Mouse (Mus musculus): ENCODE measurements around the gene Fgfr2.

Fgfr2 gene

GRCm38 (mm10) chr7:132754389-132754750, 368.8 kb downstream of the Fgfr2 start:
- no peak for DNase-seq (ENCODE audit: low spot score in 2 of 2)

GRCm38 (mm10) chr7:132753518-132754388, 369.4 kb downstream of the Fgfr2 start:
- DNase-seq (ENCODE audit: low spot score in 2 of 2): no peak

GRCm38 (mm10) chr7:132751716-132752115, 371.4 kb downstream of the Fgfr2 start:
- no peak for DNase-seq (ENCODE audit: low spot score in 2 of 2)

DNA sequence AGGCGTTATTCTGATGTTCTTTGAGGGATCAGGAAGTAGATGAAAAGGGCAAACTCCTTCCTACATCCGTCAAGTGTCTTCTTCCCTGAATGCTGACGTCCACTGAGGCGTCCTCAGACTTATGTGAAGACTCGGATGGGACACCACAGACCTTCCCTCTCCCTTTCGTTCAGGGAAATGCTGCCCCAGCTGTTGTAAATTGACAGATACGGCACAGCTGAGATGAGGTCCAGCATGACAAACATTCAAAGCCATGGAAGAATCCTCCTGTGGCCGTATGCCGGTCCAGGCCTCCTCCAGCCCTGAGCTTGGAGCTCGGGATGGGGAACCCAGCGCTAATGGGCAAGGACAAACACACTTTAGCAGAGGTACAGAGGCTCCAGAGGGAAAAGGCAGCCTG, 373.6 kb downstream of the Fgfr2 start:
- DNase-seq (ENCODE audit: low spot score in 2 of 2): no peak

DNA sequence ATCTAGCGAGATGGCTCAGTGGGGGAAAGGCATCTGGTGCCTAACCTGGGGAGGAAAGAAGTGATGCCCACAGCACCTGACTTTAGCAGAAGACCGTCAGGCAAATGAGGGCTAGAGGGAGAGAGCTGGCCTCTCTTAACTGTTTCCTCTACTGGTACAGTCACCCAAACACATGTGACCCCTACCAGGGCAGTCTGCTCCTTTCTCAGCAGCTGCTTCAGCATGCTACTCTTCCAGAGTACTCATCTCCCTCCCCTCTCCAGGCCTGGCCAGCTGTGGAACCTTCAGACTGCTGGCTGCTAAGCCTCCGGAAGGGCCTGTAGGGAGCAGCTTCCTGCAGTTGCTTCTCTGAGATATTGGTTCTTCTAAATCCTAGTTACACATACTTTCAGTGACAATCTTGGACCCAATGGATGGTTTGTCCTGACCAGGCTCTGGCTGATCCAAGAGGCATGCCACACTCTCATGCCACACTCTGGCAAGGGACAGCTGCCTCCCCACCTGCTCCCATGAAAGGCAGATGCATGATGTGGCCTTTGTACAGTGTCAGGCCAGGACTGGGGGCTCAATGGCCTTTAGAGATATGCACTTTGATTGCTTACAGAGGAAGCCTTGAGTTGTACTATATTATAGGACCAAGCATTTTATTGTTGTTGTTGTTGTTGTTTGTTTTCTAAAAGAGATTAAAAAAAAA, 374.9 kb downstream of the Fgfr2 start:
- no peak for DNase-seq (ENCODE audit: low spot score in 2 of 2)

DNA sequence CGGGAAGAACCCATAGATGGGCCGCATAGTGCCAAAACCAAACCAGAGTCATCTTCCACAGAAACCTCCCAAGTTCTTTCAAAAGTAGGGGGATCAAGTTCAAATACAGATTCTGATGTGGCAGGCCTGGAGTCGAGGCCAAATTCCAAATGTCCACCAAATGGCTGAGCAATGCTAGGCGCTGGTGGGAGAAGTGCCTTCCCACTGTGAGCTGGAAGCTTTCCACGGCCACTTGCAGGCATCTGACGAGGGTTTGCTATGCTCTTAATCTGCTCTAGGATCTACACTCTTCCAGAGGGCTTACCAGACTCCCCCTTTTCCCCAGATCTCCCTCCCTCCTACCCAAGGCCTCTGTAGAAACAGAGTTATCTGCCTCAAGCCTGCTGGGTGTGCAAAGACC, 376.1 kb downstream of the Fgfr2 start:
- DNase-seq (ENCODE audit: low spot score in 2 of 2): no peak

- DNase-seq (ENCODE audit: low spot score in 2 of 2): no peak
Observed at GRCm38 (mm10) chr7:132742912-132743311, 380.2 kb downstream of the Fgfr2 start.

GRCm38 (mm10) chr7:132739829-132740228, 383.3 kb downstream of the Fgfr2 start:
- DNase-seq (ENCODE audit: low spot score in 2 of 2): no peak

GRCm38 (mm10) chr7:132738844-132739243, 384.3 kb downstream of the Fgfr2 start:
- DNase-seq (ENCODE audit: low spot score in 2 of 2): no peak

- no peak for DNase-seq (ENCODE audit: low spot score in 2 of 2)
Observed at GRCm38 (mm10) chr7:132736099-132736862, 386.9 kb downstream of the Fgfr2 start.

DNA sequence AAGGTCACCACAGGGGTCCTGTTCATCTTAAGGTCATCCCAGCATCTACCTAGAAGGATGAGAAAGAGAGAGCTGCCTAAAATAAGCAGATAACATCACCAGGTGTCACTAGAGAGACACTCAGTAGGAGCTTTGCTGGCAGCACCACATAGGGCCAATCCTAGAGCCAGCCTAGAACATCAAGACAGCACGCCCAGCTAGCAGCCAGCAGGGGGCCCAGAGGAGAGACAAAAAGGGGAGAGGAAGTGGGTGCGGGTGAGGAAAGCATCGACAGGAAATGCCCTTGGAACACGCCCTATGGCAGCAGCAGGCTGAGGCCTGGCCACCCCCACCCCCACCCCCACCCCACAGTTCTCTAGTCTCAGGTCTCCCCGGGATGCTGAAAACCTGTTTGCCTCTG, 388.0 kb downstream of the Fgfr2 start:
- DNase-seq (ENCODE audit: low spot score in 2 of 2): no peak

DNA sequence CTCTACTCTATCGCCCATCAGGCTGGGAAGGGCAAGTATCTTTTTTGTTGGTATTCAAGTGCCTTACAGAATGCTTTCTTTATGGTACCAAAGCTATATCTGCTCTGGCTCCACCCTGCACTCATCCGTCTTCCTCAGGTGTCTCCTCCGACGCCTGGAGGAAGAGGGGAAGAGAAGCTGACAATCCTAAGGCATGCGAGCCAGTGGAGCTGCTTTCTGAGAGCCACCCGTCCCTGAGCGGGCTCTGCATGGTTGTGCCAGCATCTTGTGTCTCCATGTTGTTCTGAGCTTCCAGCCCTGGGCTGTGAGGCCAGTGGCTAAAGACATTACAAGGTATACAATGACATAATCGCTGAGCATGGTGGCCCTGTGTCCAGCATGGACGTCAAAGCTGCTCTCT, 388.9 kb downstream of the Fgfr2 start:
- DNase-seq (ENCODE audit: low spot score in 2 of 2): no peak

DNA sequence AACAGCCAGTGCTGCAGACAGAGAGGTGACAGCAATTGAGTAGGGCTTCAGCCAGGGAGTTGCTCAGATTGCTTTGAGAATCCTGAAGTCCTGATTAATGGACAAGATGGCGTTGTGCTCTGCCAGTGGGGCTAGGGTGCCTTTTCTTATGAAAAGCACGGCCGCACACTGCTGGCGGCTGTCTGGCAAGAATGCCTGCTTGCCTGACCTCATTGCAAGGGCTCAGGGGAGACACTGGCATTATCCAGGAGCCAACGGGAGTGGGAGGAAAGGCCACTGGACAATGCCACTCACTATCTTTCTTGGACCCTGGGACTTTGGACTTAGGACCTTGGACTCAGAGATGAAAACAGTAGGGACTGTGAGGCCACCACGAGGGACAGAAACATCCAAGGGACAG, 389.6 kb downstream of the Fgfr2 start:
- no peak for DNase-seq (ENCODE audit: low spot score in 2 of 2)

GRCm38 (mm10) chr7:132732136-132732789, 390.9 kb downstream of the Fgfr2 start:
- DNase-seq (ENCODE audit: low spot score in 2 of 2): no peak

DNA sequence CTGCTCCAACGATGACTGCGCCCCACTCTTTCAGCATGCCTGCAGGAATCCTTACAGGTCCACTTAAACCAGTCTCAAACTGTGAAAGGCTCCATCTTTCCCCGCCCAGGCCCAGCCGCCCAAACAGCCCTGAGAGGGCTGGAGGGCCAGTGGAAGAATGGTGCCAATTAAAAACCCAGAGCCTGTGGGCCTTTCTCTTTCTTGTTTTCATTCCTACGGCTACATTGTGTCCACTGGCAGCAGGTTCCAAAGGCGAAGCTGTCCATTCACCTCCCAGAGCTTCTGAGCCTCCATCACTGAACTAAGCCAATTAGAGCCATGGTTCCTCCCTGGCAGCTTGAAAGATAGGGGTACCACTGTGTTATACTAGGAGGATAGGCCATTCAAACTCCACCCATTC, 391.6 kb downstream of the Fgfr2 start:
- DNase-seq (ENCODE audit: low spot score in 2 of 2): no peak

GRCm38 (mm10) chr7:132730510-132730909, 392.6 kb downstream of the Fgfr2 start:
- no peak for DNase-seq (ENCODE audit: low spot score in 2 of 2)

DNA sequence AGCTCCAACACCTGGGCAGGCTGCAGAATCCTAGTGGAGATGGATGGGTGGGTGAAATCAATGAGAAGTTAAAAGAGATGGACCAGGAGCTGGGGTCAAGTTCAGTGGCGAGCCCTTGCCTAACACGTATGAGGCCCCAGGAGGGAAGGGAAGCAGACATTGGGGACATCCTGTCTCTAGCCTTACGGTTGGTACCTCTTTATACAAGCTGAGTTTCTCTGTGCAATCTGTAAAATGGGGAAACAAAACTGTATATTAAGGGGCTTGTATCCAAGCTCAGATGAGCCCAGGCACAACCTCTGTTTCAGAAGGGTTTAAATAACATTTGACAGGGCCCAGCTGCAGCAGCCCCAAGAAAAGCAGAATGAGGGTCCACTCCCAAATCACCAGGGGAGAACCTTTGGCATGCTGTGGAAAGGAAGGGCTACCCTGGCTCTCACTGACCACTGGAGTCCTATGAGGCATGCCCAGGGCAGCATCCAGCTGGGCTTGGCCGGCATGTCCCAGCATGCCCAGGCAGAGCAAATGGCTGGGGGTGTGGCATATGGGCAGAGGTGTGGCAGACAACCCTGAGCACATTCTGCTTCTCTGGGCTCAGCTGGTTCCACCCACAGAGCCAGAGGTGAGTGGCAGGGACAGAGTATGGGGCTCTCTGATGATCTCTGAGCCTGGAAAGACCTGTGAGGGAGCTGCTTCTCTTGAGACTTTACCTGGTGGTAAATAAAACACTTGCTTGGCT, 393.9 kb downstream of the Fgfr2 start:
- DNase-seq (ENCODE audit: low spot score in 2 of 2): no peak

DNA sequence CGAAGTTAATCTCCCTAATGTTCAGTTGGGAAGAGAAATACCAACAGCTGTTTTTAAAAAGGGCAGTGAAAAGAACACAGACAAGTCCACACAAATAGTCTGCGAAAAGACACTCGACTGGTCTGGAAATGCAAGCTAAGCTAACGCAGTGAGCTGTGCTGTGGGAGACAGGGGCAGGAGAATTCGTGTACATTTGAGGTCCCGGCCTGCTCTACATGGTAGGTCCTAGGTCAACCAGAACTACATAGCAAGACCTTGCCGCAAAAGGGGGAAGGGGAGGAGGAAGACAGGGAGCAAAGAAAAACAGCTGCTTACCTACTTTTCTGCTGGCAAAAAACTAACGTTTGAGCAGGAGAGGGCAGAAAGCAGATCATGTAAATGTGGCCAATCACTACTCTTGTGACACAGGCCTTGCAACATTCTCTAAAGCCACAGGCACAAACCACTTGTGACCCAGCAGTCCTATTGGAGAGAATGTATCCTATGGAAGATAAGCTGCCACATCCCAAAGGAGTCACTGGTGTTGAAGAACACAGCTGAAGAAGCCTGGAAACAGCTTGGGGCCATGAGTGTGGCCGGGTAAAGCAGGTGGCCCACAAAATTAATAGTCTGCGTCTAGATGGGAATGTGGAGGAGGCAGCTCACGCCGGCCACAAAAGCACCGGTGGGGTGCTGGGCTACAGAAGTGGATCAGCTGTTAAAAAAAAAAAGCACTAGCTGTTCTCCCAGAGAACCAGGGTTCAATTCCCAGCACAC, 396.9 kb downstream of the Fgfr2 start:
- DNase-seq (ENCODE audit: low spot score in 2 of 2): no peak

- DNase-seq (ENCODE audit: low spot score in 2 of 2): no peak
Observed at GRCm38 (mm10) chr7:132724501-132725062, 398.6 kb downstream of the Fgfr2 start.

DNA sequence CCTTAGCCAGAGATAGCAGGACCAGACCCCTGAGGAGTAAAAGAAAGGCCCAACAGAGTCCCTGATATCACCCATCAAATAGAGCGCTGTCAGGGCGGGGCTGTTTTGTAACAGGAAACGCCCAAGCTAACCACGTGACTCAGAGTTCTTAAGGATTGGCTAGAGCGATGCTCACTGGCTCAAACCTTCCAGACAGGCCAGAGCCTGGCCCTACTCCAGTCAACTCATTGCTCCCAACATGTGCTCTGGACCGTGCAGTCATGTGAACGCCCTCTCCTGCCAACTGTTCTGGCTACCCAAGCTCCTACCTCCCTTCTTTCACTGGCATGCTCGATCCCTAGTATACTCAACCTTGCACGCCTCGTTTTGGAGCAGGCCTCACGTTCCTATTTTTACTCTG, 399.2 kb downstream of the Fgfr2 start:
- no peak for DNase-seq (ENCODE audit: low spot score in 2 of 2)
